ENCODE assay signal across 18 mouse cellular contexts in genomic region chr13:103150671-103151070, GRCm38 (mm10).
DNase-seq lines count a peak whose midpoint lies in the region; ATAC-seq lines count a peak whose summit lies in the region.
"Had no signal": no experiment of that assay in that cellular context is flagged by ENCODE, and none has a peak within 500 bp of the region (broad histone marks: within the 10 kb centered on the region; RNA-seq: fewer than 3 reads in every experiment).

No protein-coding gene starts in this region.

- 75% methylated on average over 4 of the region's 4 CpGs for WGBS in embryonic facial prominence, embryonic 11.5 days
- 84% methylated on average over 4 of the region's 4 CpGs for WGBS in embryonic facial prominence, embryonic 10.5 days

- H3K4me2 ChIP-seq in embryonic facial prominence, embryonic 11.5 days (ENCODE audit: low read depth, low read length), result no peak overlapping the region
- H3K4me2 ChIP-seq: embryonic facial prominence, embryonic 12.5 days; heart, embryonic 13.5 days; limb, embryonic 15.5 days; neural tube, embryonic 12.5 days had no signal

- no peaks in the 10 kb centered on the region for H3K27me3 ChIP-seq in embryonic facial prominence, embryonic 11.5 days (ENCODE audit: control insufficient read depth, insufficient read depth, low read length)
- no peaks in the 10 kb centered on the region for H3K27me3 ChIP-seq in embryonic facial prominence, embryonic 10.5 days (replicated peaks; ENCODE audit: low read depth, poor library complexity, severe bottlenecking)
- H3K27me3 ChIP-seq: embryonic facial prominence, embryonic 12.5 days; heart, embryonic 13.5 days; limb, embryonic 15.5 days; neural tube, embryonic 12.5 days had no signal

- H3K9ac ChIP-seq in embryonic facial prominence, embryonic 11.5 days (replicated peaks; ENCODE audit: low read length), result no peak overlapping the region
- H3K9ac ChIP-seq: embryonic facial prominence, embryonic 12.5 days; heart, embryonic 13.5 days; limb, embryonic 15.5 days; neural tube, embryonic 12.5 days had no signal

- no peaks in the 10 kb centered on the region for H3K4me1 ChIP-seq in embryonic facial prominence, embryonic 11.5 days (ENCODE audit: control insufficient read depth, insufficient read depth, low read length)
- 0 out of 2 replicates have a peak, but pooled peaks cover 8% of the 10 kb centered on the region for H3K4me1 ChIP-seq in embryonic facial prominence, embryonic 10.5 days
- H3K4me1 ChIP-seq: embryonic facial prominence, embryonic 12.5 days; limb, embryonic 15.5 days; neural tube, embryonic 12.5 days had no signal

- DNase-seq in embryonic facial prominence, embryonic 11.5 days (ENCODE audit: low spot score), result no peak
- DNase-seq in embryonic facial prominence, embryonic 10.5 days (ENCODE audit: low spot score), result no peak
- peak; percentile 10 to 44 for DNase-seq in layer of hippocampus, adult 18-20 months (ENCODE audit: low spot score in 2 of 2)
- no peak for DNase-seq in layer of hippocampus, postnatal 36 days
- peak; percentile 18 for DNase-seq in R1 (ENCODE audit: low read depth, low spot score)
- DNase-seq in left cerebral cortex, adult 9 months (ENCODE audit: low spot score in 2 of 2), result peak; percentile 58 to 70
- DNase-seq in urinary bladder, adult 18-20 months (ENCODE audit: low spot score in 2 of 2), result no peak
- no peak for DNase-seq in natural killer cell, adult 2 months (ENCODE audit: low spot score in 2 of 2)
- DNase-seq: adrenal gland, adult 2 months; cerebellum, adult 11 months; gastrocnemius, postnatal 14 days; heart, postnatal 36 days; kidney, adult 9 months had no signal

- H3K9me3 ChIP-seq in embryonic facial prominence, embryonic 11.5 days (replicated peaks; ENCODE audit: control insufficient read depth, low read length), result no peaks in the 10 kb centered on the region
- no peaks in the 10 kb centered on the region for H3K9me3 ChIP-seq in embryonic facial prominence, embryonic 10.5 days
- H3K9me3 ChIP-seq: embryonic facial prominence, embryonic 12.5 days; heart, embryonic 13.5 days; limb, embryonic 15.5 days; neural tube, embryonic 12.5 days had no signal

- no peaks in the 10 kb centered on the region for H3K36me3 ChIP-seq in embryonic facial prominence, embryonic 11.5 days (replicated peaks; ENCODE audit: control insufficient read depth, insufficient read depth, low read depth, low read length)
- no peaks in the 10 kb centered on the region for H3K36me3 ChIP-seq in embryonic facial prominence, embryonic 10.5 days (replicated peaks)
- H3K36me3 ChIP-seq: embryonic facial prominence, embryonic 12.5 days; heart, embryonic 13.5 days; limb, embryonic 15.5 days; neural tube, embryonic 12.5 days had no signal

- H3K4me3 ChIP-seq in embryonic facial prominence, embryonic 11.5 days (ENCODE audit: low read depth, low read length), result no peak overlapping the region
- no peak overlapping the region for H3K4me3 ChIP-seq in embryonic facial prominence, embryonic 10.5 days
- H3K4me3 ChIP-seq: embryonic facial prominence, embryonic 12.5 days; heart, embryonic 13.5 days; limb, embryonic 15.5 days; neural tube, embryonic 12.5 days had no signal

- 0 out of 2 replicates have a peak, but pooled peaks have one; percentile 34 for ATAC-seq in embryonic facial prominence, embryonic 11.5 days (replicated peaks; ENCODE audit: insufficient number of reproducible peaks, low FRiP score, low TSS enrichment, low read depth)
- ATAC-seq: forebrain, embryonic 16.5 days had no signal

- no peak overlapping the region for H3K27ac ChIP-seq in embryonic facial prominence, embryonic 11.5 days (replicated peaks; ENCODE audit: low read depth, low read length)
- H3K27ac ChIP-seq in embryonic facial prominence, embryonic 10.5 days (replicated peaks), result no peak overlapping the region
- H3K27ac ChIP-seq: embryonic facial prominence, embryonic 12.5 days; heart, embryonic 13.5 days; limb, embryonic 15.5 days; neural tube, embryonic 12.5 days had no signal

Comparison
In these comparisons a context has a peak if more than half of its experiments do, and no peak if none do; other contexts are left out.
1. DNase-seq: peak in layer of hippocampus, adult 18-20 months (2 of 2), R1 (single experiment) and left cerebral cortex, adult 9 months (2 of 2); none in embryonic facial prominence, embryonic 11.5 days (single experiment), embryonic facial prominence, embryonic 10.5 days (single experiment), layer of hippocampus, postnatal 36 days (0 of 2), urinary bladder, adult 18-20 months (0 of 2) and natural killer cell, adult 2 months (0 of 2).